Comparison of ENCODE assay signal across 31 mouse cellular contexts in the genomic region with DNA sequence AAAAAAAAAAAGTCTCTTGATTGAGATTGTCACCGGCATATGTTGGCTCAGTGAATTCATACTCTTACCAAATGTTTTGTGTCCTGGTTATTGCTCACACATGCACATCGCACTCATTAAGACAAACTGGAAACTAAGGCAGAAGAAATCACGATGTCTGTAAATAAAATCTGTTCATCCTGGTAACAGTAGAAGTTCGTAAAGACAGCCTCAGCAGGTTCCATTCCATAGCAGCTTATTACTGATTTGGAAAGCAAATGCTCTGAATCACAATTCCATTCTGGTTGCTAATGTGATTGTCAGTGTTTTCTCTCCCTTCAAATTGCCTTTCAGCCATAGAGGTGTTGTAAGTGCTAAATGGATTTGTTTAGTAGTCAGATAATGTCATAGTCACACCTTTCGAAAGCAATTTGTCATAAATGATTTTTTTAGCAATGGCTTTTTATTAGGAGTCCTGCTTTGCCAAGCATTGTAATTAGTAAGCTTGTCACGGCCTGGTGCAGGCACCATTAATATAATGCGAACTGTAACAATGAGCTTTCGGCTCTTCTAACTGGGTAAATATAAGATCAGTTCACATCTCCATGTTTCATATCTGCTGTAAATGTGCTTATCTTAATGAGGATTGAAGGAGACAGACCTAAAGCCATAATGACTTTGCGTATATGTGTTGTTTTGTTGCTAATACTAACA.
DNase-seq lines count a peak whose midpoint lies in the region; ATAC-seq and TF ChIP-seq lines count a peak whose summit lies in the region.
"Had no signal": no experiment of that assay in that cellular context is flagged by ENCODE, and none has a peak within 500 bp of the region (broad histone marks: within the 10 kb centered on the region; RNA-seq: fewer than 3 reads in every experiment).

No protein-coding gene starts in this region.

- H3K9ac ChIP-seq in hindbrain, embryonic 14.5 days: no peak overlapping the region
- H3K9ac ChIP-seq in hindbrain, postnatal 0 days (replicated peaks; ENCODE audit: low read length): no peak overlapping the region
- H3K9ac ChIP-seq in midbrain, embryonic 12.5 days (replicated peaks): no peak overlapping the region
- no peak overlapping the region for H3K9ac ChIP-seq in midbrain, postnatal 0 days (replicated peaks; ENCODE audit: low read length, poor library complexity, severe bottlenecking)
- H3K9ac ChIP-seq in liver, embryonic 12.5 days: no peak overlapping the region
- H3K9ac ChIP-seq: embryonic facial prominence, embryonic 12.5 days; heart, embryonic 15.5 days; limb, embryonic 15.5 days; liver, embryonic 15.5 days; lung, embryonic 15.5 days; neural tube, embryonic 15.5 days; stomach, embryonic 15.5 days had no signal

- H3K4me1 ChIP-seq in hindbrain, embryonic 14.5 days (replicated peaks; ENCODE audit: control insufficient read depth, insufficient read depth, low read length): no peaks in the 10 kb centered on the region
- H3K4me1 ChIP-seq in hindbrain, postnatal 0 days (ENCODE audit: insufficient read depth, low read length): no peaks in the 10 kb centered on the region
- H3K4me1 ChIP-seq in midbrain, embryonic 12.5 days: no peaks in the 10 kb centered on the region
- no peaks in the 10 kb centered on the region for H3K4me1 ChIP-seq in midbrain, embryonic 10.5 days
- no peaks in the 10 kb centered on the region for H3K4me1 ChIP-seq in midbrain, postnatal 0 days (ENCODE audit: insufficient read depth, low read length)
- no peaks in the 10 kb centered on the region for H3K4me1 ChIP-seq in liver, embryonic 12.5 days
- H3K4me1 ChIP-seq: embryonic facial prominence, embryonic 12.5 days; heart, embryonic 15.5 days; limb, embryonic 15.5 days; liver, embryonic 15.5 days; lung, embryonic 15.5 days; megakaryocyte, embryonic 14.5 days; neural tube, embryonic 15.5 days; stomach, embryonic 15.5 days had no signal

- H3K9me3 ChIP-seq in hindbrain, embryonic 14.5 days (ENCODE audit: control insufficient read depth, low read length): no peaks in the 10 kb centered on the region
- H3K9me3 ChIP-seq in hindbrain, postnatal 0 days (ENCODE audit: low read length): no peaks in the 10 kb centered on the region
- H3K9me3 ChIP-seq in midbrain, embryonic 12.5 days: no peaks in the 10 kb centered on the region
- no peaks in the 10 kb centered on the region for H3K9me3 ChIP-seq in midbrain, embryonic 10.5 days (replicated peaks)
- H3K9me3 ChIP-seq in midbrain, postnatal 0 days (ENCODE audit: low read length): no peaks in the 10 kb centered on the region
- H3K9me3 ChIP-seq in liver, embryonic 12.5 days (replicated peaks): 0 out of 2 replicates have a peak, but pooled peaks cover 5% of the 10 kb centered on the region
- H3K9me3 ChIP-seq: embryonic facial prominence, embryonic 12.5 days; heart, embryonic 15.5 days; limb, embryonic 15.5 days; liver, embryonic 15.5 days; lung, embryonic 15.5 days; neural tube, embryonic 15.5 days; stomach, embryonic 15.5 days had no signal

- no peak for DNase-seq in hindbrain, embryonic 14.5 days (ENCODE audit: low spot score)
- no peak for DNase-seq in hindbrain, postnatal 0 days (ENCODE audit: low spot score)
- no peak for DNase-seq in midbrain, embryonic 10.5 days (ENCODE audit: low spot score)
- peak; percentile 43 for DNase-seq in brain, embryonic 18.5 days (ENCODE audit: low read depth, low spot score)
- DNase-seq in midbrain, postnatal 0 days (ENCODE audit: low spot score): peak; percentile 20
- DNase-seq: adrenal gland, adult 2 months; B cell, adult 2 months; cerebellum, adult 2 months; cerebellum, postnatal 25 days; gastrocnemius, postnatal 36 days; heart, postnatal 36 days; kidney, adult 8-10 months; kidney, postnatal 14 days; left cerebral cortex, postnatal 4 days; lung, postnatal 36 days; right cerebral cortex, adult 18-20 months; thymus, adult 18-20 months; thymus, postnatal 36 days had no signal

- no peak for TF ChIP-seq CTCF in hindbrain, postnatal 0 days (IDR thresholded peaks at IDR 0.05; ENCODE audit: low read depth)
- TF ChIP-seq CTCF in midbrain, postnatal 0 days (IDR thresholded peaks at IDR 0.05): no peak

- H3K4me3 ChIP-seq in hindbrain, embryonic 14.5 days (replicated peaks; ENCODE audit: low read length): no peak overlapping the region
- no peak overlapping the region for H3K4me3 ChIP-seq in hindbrain, postnatal 0 days (ENCODE audit: low read length)
- no peak overlapping the region for H3K4me3 ChIP-seq in midbrain, embryonic 12.5 days
- H3K4me3 ChIP-seq in midbrain, embryonic 10.5 days: no peak overlapping the region
- H3K4me3 ChIP-seq in midbrain, postnatal 0 days (ENCODE audit: low read depth, low read length): no peak overlapping the region
- no peak overlapping the region for H3K4me3 ChIP-seq in liver, embryonic 12.5 days
- H3K4me3 ChIP-seq: embryonic facial prominence, embryonic 12.5 days; heart, embryonic 15.5 days; limb, embryonic 15.5 days; liver, embryonic 15.5 days; lung, embryonic 15.5 days; megakaryocyte, embryonic 14.5 days; myocyte; neural tube, embryonic 15.5 days; stomach, embryonic 15.5 days had no signal

- no peaks in the 10 kb centered on the region for H3K36me3 ChIP-seq in hindbrain, embryonic 14.5 days (replicated peaks; ENCODE audit: control insufficient read depth, insufficient read depth)
- H3K36me3 ChIP-seq in hindbrain, postnatal 0 days (ENCODE audit: insufficient read depth, low read length): no peaks in the 10 kb centered on the region
- no peaks in the 10 kb centered on the region for H3K36me3 ChIP-seq in midbrain, embryonic 12.5 days
- H3K36me3 ChIP-seq in midbrain, embryonic 10.5 days: no peaks in the 10 kb centered on the region
- H3K36me3 ChIP-seq in midbrain, postnatal 0 days (ENCODE audit: insufficient read depth, low read length): no peaks in the 10 kb centered on the region
- no peaks in the 10 kb centered on the region for H3K36me3 ChIP-seq in liver, embryonic 12.5 days
- H3K36me3 ChIP-seq: embryonic facial prominence, embryonic 12.5 days; G1E; heart, embryonic 15.5 days; limb, embryonic 15.5 days; liver, embryonic 15.5 days; lung, embryonic 15.5 days; neural tube, embryonic 15.5 days; stomach, embryonic 15.5 days had no signal

- H3K27me3 ChIP-seq in hindbrain, embryonic 14.5 days (ENCODE audit: control insufficient read depth, insufficient read depth, low read length): no peaks in the 10 kb centered on the region
- no peaks in the 10 kb centered on the region for H3K27me3 ChIP-seq in hindbrain, postnatal 0 days (ENCODE audit: insufficient read depth, low read length)
- H3K27me3 ChIP-seq in midbrain, embryonic 12.5 days: no peaks in the 10 kb centered on the region
- H3K27me3 ChIP-seq in midbrain, embryonic 10.5 days (ENCODE audit: low read depth, poor library complexity, severe bottlenecking): no peaks in the 10 kb centered on the region
- no peaks in the 10 kb centered on the region for H3K27me3 ChIP-seq in midbrain, postnatal 0 days (ENCODE audit: insufficient read depth, low read length)
- no peaks in the 10 kb centered on the region for H3K27me3 ChIP-seq in liver, embryonic 12.5 days (replicated peaks)
- H3K27me3 ChIP-seq: CH12.LX; embryonic facial prominence, embryonic 12.5 days; heart, embryonic 15.5 days; limb, embryonic 15.5 days; liver, embryonic 15.5 days; lung, embryonic 15.5 days; megakaryocyte, embryonic 14.5 days; neural tube, embryonic 15.5 days; stomach, embryonic 15.5 days had no signal

- ATAC-seq in hindbrain, embryonic 14.5 days (ENCODE audit: low FRiP score): peak; percentile 48
- ATAC-seq in hindbrain, postnatal 0 days: no peak
- ATAC-seq in midbrain, embryonic 12.5 days (ENCODE audit: low FRiP score, low read depth): 0 out of 2 replicates have a peak, but pooled peaks have one; percentile 38
- ATAC-seq in midbrain, postnatal 0 days (ENCODE audit: low FRiP score): no peak
- no peak for ATAC-seq in liver, embryonic 12.5 days

- H3K27ac ChIP-seq in hindbrain, embryonic 14.5 days: no peak overlapping the region
- H3K27ac ChIP-seq in hindbrain, postnatal 0 days: no peak overlapping the region
- H3K27ac ChIP-seq in midbrain, embryonic 12.5 days (replicated peaks): no peak overlapping the region
- no peak overlapping the region for H3K27ac ChIP-seq in midbrain, embryonic 10.5 days (replicated peaks)
- no peak overlapping the region for H3K27ac ChIP-seq in midbrain, postnatal 0 days (ENCODE audit: low read depth, low read length)
- H3K27ac ChIP-seq in liver, embryonic 12.5 days: no peak overlapping the region
- H3K27ac ChIP-seq: embryonic facial prominence, embryonic 12.5 days; heart, embryonic 15.5 days; limb, embryonic 15.5 days; liver, embryonic 15.5 days; lung, embryonic 15.5 days; neural tube, embryonic 15.5 days; stomach, embryonic 15.5 days had no signal

- H3K4me2 ChIP-seq in hindbrain, embryonic 14.5 days (replicated peaks): no peak overlapping the region
- no peak overlapping the region for H3K4me2 ChIP-seq in hindbrain, postnatal 0 days (ENCODE audit: low read depth, low read length)
- H3K4me2 ChIP-seq in midbrain, embryonic 12.5 days (replicated peaks): no peak overlapping the region
- no peak overlapping the region for H3K4me2 ChIP-seq in midbrain, postnatal 0 days (ENCODE audit: low read depth, low read length, poor library complexity, severe bottlenecking)
- H3K4me2 ChIP-seq in liver, embryonic 12.5 days: no peak overlapping the region
- H3K4me2 ChIP-seq: embryonic facial prominence, embryonic 12.5 days; heart, embryonic 15.5 days; limb, embryonic 15.5 days; liver, embryonic 15.5 days; lung, embryonic 15.5 days; neural tube, embryonic 15.5 days; stomach, embryonic 15.5 days had no signal

- 72% methylated on average over 9 of the region's 9 CpGs for WGBS in hindbrain, embryonic 14.5 days
- WGBS in hindbrain, postnatal 0 days: 76% methylated on average over 9 of the region's 9 CpGs
- 81% methylated on average over 9 of the region's 9 CpGs for WGBS in midbrain, embryonic 12.5 days
- WGBS in midbrain, embryonic 10.5 days: 94% methylated on average over 9 of the region's 9 CpGs
- WGBS in midbrain, postnatal 0 days: 58% methylated on average over 9 of the region's 9 CpGs
- WGBS in liver, embryonic 12.5 days (ENCODE audit: insufficient replicate concordance): 74% methylated on average over 9 of the region's 9 CpGs

Comparison
In these comparisons a context has a peak if more than half of its experiments do, and no peak if none do; other contexts are left out.
1. ATAC-seq: peak in hindbrain, embryonic 14.5 days (single experiment) and midbrain, embryonic 12.5 days (single experiment); none in hindbrain, postnatal 0 days (single experiment), midbrain, postnatal 0 days (single experiment) and liver, embryonic 12.5 days (single experiment).
2. DNase-seq: peak in brain, embryonic 18.5 days (single experiment) and midbrain, postnatal 0 days (single experiment); none in hindbrain, embryonic 14.5 days (single experiment), hindbrain, postnatal 0 days (single experiment) and midbrain, embryonic 10.5 days (single experiment).